ENCODE assay signal across 16 mouse cellular contexts in the genomic region with DNA sequence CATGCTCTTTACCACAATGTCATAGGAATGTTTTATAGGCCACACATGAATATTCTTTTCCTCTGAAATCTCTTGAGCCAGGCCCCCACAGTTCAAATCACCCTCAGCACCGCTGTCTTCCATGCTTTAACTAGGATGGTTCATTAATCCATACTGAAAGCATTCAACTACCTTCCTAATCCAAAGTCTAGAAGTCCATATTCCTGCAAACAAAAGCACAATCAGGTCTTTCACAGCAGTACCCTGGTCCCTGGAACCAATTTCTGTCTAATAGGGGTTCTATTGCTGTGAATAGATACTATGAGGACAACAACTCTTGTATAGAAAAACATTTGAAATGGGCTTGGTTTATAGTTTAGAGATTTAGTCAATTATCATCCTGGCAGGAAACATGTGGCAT.
"Had no signal": no experiment of that assay in that cellular context is flagged by ENCODE, and none has a peak within 500 bp of the region (broad histone marks: within the 10 kb centered on the region; RNA-seq: fewer than 3 reads in every experiment).

No protein-coding gene starts in this region.

- H3K9me3 ChIP-seq: neural tube, embryonic 13.5 days; neural tube, embryonic 15.5 days; stomach, embryonic 15.5 days had no signal

- H3K9ac ChIP-seq: neural tube, embryonic 13.5 days; neural tube, embryonic 15.5 days; stomach, embryonic 15.5 days had no signal

- H3K27ac ChIP-seq: neural tube, embryonic 13.5 days; neural tube, embryonic 15.5 days; stomach, embryonic 15.5 days; stomach, postnatal 0 days had no signal

- H3K27me3 ChIP-seq: neural tube, embryonic 13.5 days; neural tube, embryonic 15.5 days; stomach, embryonic 15.5 days had no signal

- H3K36me3 ChIP-seq: neural tube, embryonic 13.5 days; neural tube, embryonic 15.5 days; stomach, embryonic 15.5 days had no signal

- H3K4me1 ChIP-seq: neural tube, embryonic 13.5 days; neural tube, embryonic 15.5 days; stomach, embryonic 15.5 days had no signal

- H3K4me2 ChIP-seq: neural tube, embryonic 13.5 days; neural tube, embryonic 15.5 days; stomach, embryonic 15.5 days had no signal

- H3K4me3 ChIP-seq: neural tube, embryonic 13.5 days; neural tube, embryonic 15.5 days; stomach, embryonic 15.5 days had no signal

- DNase-seq: retina, postnatal 1 day; right cerebral cortex, adult 18-20 months; right cerebral cortex, postnatal 14 days; right cerebral cortex, postnatal 25 days; right cerebral cortex, postnatal 4 days; spleen, adult 18-20 months; thymus, adult 18-20 months; thymus, adult 2 months; thymus, postnatal 14 days; thymus, postnatal 25 days; thymus, postnatal 36 days; thymus, postnatal 4 days had no signal
